1 mouse cellular context compared by ENCODE assay signal in the genomic region with DNA sequence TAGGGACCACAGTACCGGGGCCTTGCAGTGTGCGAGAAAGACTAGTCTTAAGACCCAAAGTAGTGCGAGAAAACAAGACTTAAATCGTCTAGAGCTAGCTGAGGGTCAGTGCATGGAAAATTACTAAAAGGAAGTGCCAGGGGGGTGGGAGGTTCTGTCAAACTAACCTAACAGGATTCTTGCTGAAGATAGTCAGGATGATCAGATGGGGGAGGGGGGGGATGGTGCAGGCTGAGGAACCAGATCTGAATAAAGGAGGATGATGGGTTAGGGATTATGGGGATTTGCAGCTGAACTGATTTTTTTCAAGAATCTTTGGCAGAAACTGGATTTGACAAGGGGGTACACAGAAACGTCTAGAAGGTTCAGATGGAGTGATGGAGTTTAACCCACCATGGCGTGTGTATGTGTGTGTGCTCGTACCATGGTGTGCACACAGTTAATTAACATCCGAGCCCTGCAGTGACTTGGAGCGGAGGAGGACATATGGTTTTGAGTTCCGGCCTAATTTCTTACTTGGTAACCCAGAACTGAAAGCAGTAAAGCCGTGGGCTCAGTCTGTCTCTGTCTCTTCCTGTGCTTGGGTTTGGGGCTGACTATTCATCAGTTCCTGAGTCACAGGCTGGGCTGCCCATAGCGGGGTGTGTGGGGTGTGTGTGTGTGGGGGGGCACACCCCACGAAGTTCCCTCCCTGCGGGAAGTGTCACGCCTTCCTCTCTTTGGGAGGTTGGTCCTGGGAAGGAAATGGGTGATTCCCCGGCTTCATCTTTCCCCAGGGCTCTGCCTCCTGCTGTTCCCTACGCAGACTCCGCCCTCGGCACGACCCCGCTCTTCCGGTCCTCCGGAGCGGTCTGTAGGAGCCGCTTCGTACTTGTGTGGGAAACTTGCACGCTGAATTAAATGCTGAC.
TF ChIP-seq lines count a peak whose summit lies in the region.

No protein-coding gene starts in this region.

TF ChIP-seq in C2C12, 6 proteins besides CTCF, POLR2A, EP300 and RAD21:
- TF ChIP-seq MYOD1 (IDR thresholded peaks at IDR 0.05; ENCODE audit: control insufficient read depth, insufficient read length, low read depth) (no peak), MAX (IDR thresholded peaks at IDR 0.05) (peak; percentile 70), CEBPB (IDR thresholded peaks at IDR 0.05; ENCODE audit: low read depth) (no peak)
